Mouse (Mus musculus): ENCODE results near the gene Parvb.
A peak's percentile ranks its signal among the peaks of the same experiment; 100 is the strongest.

DNA sequence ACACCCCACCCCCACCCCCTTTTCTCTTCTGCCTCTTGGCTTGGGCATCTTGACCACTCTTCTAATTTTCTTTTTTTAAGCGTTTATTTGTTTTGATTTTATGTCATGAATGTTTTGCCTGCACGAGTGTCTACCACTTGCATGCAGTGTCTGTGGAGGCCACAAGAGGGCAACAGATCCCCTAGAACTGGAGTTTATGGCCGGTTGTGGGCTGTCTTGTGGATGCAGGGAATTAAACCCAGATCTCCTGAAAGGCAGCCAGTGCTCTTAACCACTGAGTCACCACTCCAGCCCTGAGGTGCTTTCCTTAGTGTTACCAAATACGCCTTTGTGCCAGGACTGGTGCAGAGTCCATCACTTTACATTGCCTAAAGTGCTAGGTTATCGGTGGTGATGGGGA, 52.2 kb downstream of the Parvb start:
- TF ChIP-seq EP300 (IDR thresholded peaks at IDR 0.05; ENCODE audit: low read depth) (no peak), CTCF (IDR thresholded peaks at IDR 0.05; ENCODE audit: low read depth) (peak; percentile 84)
